Mouse (Mus musculus): ENCODE data around the gene Hoxd10.

GRCm38 (mm10) chr2:74657251-74658023, 34.3 kb upstream of the Hoxd10 start:
- TF ChIP-seq CTCF (IDR thresholded peaks at IDR 0.05; ENCODE audit: low read depth) (no peak), EP300 (IDR thresholded peaks at IDR 0.05; ENCODE audit: low read depth) (no peak)
